Mouse (Mus musculus) liver, embryonic 11.5 days (tissue): ENCODE measurements around the gene Lair1. TPM values are rescaled to one million over a fixed set of nuclear protein-coding genes. Genes with fewer than 3 reads are reported as not detected.
"Not testable (repeated sequence)": the region's sequence is repeated elsewhere in the genome, so short reads cannot be mapped to it uniquely, and the experiment has no call there.

Source experiments
- ATAC-seq: fragments of 200-750 bp; cut with Nextera tagmentation; replicated peaks from 2 replicates; pipeline ENCODE4 v1.8.0; 2017; ENCODE audit warnings: moderate number of reproducible peaks, mild to moderate bottlenecking, moderate TSS enrichment, moderate library complexity; ENCODE audit not compliant: low FRiP score
- DNase-seq: peaks from one replicate; pipeline ENCODE4 v3.0.0-alpha.2; 2017; ENCODE audit warnings: low spot score
- H3K27ac ChIP-seq: fragments of 300-500 bp; sonication (generic); 2 replicates; pipeline ENCODE4 v1.5.1; 2014; ENCODE audit warnings: mild to moderate bottlenecking, low read depth, low read length, control low read depth
- H3K27me3 ChIP-seq: fragments of 300-500 bp; sonication (generic); replicated peaks from 2 replicates; pipeline ENCODE4 v1.6.1; 2014; ENCODE audit warnings: low read length, mixed read lengths; ENCODE audit not compliant: control insufficient read depth, insufficient read depth
- H3K36me3 ChIP-seq: fragments of 300-500 bp; sonication (generic); 2 replicates; pipeline ENCODE4 v1.6.1; 2014; ENCODE audit warnings: mild to moderate bottlenecking, low read length, moderate library complexity, mixed read lengths; ENCODE audit not compliant: control insufficient read depth, insufficient read depth
- H3K4me1 ChIP-seq: fragments of 300-500 bp; sonication (generic); replicated peaks from 2 replicates; pipeline ENCODE4 v1.6.1; 2014; ENCODE audit warnings: low read length, mixed read lengths; ENCODE audit not compliant: control insufficient read depth, insufficient read depth
- H3K4me2 ChIP-seq: fragments of 300-500 bp; sonication (generic); 2 replicates; pipeline ENCODE4 v1.6.1; 2014; ENCODE audit warnings: mild to moderate bottlenecking, control low read depth, moderate library complexity
- H3K4me3 ChIP-seq: fragments of 300-500 bp; sonication (generic); 2 replicates; pipeline ENCODE4 v1.5.1; 2014; ENCODE audit warnings: low read depth, low read length, control low read depth
- H3K9ac ChIP-seq: fragments of 300-500 bp; sonication (generic); 2 replicates; pipeline ENCODE4 v1.6.1; 2014; ENCODE audit warnings: low read depth, low read length, control low read depth
- H3K9me3 ChIP-seq: fragments of 300-500 bp; sonication (generic); 2 replicates; pipeline ENCODE4 v1.6.1; 2016; ENCODE audit warnings: low read length, inconsistent platforms, mixed read lengths; ENCODE audit not compliant: control insufficient read depth
- WGBS: fragments of 180-500 bp; shearing (Covaris S2); extraction: QIAGEN DNeasy Blood & Tissue Kit; methylation state at CpG from one replicate; pipeline ENCODE4 v1.1.7; 2014; 5-methylcytosine and 5-hydroxymethylcytosine counted together
- polyA plus RNA-seq: library from polyadenylated mRNA; unstranded; fragments of >200 nt; fragmentation: Nextera tagmentation; extraction: Ambion mirVana; gene quantifications from 2 replicates; pipeline ENCODE4 v1.2.1, GENCODE M21; 2014

Gene Lair1
- polyA plus RNA-seq, 1 experiment from 2014 or later = 1.2 TPM

GRCm38 (mm10) chr7:4063714-4064425 lies 866 bp upstream of the Lair1 start:
- Histone ChIP-seq H3K4me1 (no peaks in the 10 kb centered on the region), H3K27me3 (no peaks in the 10 kb centered on the region), H3K9me3 (no peaks in the 10 kb centered on the region), H3K4me2 (no peak overlapping the region), H3K9ac (no peak overlapping the region), H3K27ac (no peak overlapping the region), H3K4me3 (no peak overlapping the region), H3K36me3 (no peaks in the 10 kb centered on the region)
- ATAC-seq = no peak
- no peak for DNase-seq
- WGBS = 95% methylated on average over 1 of the region's 1 CpGs

DNA sequence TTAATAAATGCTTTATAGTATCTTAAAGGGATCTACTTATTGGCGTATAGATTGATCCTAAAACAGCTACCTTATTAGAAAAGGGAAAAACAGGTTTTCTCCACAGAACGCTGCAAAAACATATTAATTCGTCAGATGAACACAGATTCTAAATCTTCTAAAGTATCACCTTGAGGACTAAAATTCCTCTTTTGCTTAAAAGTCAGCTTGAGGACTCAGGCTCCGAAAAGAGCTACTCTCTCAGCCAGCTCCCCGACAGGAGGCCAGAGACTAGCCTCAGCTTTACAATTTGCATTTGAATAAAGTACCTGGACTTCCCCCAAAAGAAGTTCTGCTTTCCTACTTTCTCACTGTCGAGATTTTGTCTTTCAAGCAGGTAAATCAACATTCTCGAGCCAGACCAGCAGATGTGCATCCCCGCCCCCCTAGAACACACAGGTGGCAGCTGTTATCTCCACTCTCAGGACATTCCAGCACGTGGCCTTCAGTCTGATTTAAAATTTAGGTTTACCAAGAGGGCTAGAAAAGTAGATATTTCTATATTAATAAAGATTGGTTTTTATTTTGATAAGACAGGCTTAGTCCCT lies 2.3 kb downstream of the Lair1 start:
- ATAC-seq, H3K36me3 ChIP-seq, H3K4me2 ChIP-seq, H3K9ac ChIP-seq, DNase-seq, H3K4me1 ChIP-seq, H3K9me3 ChIP-seq, H3K27me3 ChIP-seq, H3K4me3 ChIP-seq, H3K27ac ChIP-seq: not testable (repeated sequence)
- 57% methylated on average over 9 of the region's 9 CpGs for WGBS

DNA sequence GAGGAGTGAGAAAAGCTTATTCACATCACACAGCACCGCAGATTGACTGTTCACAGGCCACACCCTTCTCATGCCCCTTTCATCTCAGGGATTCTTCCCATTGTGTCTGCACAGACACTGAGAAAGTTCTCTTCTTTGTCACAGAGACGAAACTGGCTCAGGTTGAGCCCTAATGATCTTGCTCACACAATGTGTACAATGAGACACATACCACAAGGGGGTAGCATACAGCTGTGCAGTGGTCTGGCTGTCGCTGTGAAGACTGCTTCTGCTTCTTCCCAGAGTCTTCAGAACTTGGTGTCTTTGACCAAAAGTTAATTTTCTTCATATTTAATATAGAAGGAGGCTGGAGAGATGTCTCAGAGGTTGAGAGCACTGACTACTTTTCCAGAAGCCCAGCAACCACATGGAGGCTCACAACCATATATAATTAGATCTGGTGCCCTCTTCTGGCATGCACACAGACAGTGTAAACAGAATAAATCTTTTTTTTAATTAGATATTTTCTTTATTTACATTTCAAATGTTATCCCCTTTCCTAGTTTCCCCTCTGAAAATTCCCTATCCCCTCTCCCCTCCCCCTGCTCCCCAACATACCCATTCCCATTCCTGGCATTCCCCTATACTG lies 36.1 kb downstream of the Lair1 start:
- H3K4me3 ChIP-seq = no peak overlapping the region
- no peak overlapping the region for H3K9ac ChIP-seq
- no peaks in the 10 kb centered on the region for H3K4me1 ChIP-seq
- no peaks in the 10 kb centered on the region for H3K9me3 ChIP-seq
- 29% methylated on average over 3 of the region's 3 CpGs for WGBS
- H3K27me3 ChIP-seq = no peaks in the 10 kb centered on the region
- no peaks in the 10 kb centered on the region for H3K36me3 ChIP-seq
- DNase-seq = no peak
- H3K4me2 ChIP-seq = no peak overlapping the region
- H3K27ac ChIP-seq = no peak overlapping the region
- ATAC-seq = no peak

GRCm38 (mm10) chr7:4004636-4005035 lies 58.4 kb downstream of the Lair1 start:
- WGBS = 70% methylated on average over 3 of the region's 3 CpGs
- not testable (repeated sequence) for H3K9me3 ChIP-seq

DNA sequence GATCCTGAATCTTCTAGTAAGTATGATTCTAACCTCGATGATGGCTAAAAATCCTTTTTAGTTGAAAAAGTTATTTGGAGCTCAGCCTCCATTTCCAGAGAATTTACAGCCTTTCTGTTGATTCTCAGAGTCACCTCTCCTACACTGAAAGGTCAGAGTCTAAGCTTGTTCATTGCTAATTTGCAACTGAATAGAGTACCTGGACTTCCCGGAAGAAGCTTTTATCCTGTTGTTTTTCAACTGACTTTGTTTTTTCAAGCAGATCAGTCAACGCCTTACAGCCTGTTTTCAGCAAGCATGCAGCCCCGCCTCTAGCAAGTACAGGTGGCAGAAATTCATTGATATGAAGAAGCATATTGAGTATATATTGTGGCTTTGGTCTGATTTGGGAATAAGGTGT lies 59.0 kb downstream of the Lair1 start:
- not testable (repeated sequence) for H3K9ac ChIP-seq, H3K27me3 ChIP-seq, H3K9me3 ChIP-seq, H3K27ac ChIP-seq, H3K36me3 ChIP-seq, H3K4me2 ChIP-seq, H3K4me3 ChIP-seq, DNase-seq, ATAC-seq, H3K4me1 ChIP-seq
- WGBS = 76% methylated on average over 4 of the region's 4 CpGs

More at GRCm38 (mm10) chr7:4004636-4005035, 58.4 kb downstream of the Lair1 start:
- H3K4me2 ChIP-seq, H3K36me3 ChIP-seq, H3K27ac ChIP-seq, ATAC-seq, H3K27me3 ChIP-seq, H3K9ac ChIP-seq, H3K4me3 ChIP-seq, DNase-seq, H3K4me1 ChIP-seq: not testable (repeated sequence)

DNA sequence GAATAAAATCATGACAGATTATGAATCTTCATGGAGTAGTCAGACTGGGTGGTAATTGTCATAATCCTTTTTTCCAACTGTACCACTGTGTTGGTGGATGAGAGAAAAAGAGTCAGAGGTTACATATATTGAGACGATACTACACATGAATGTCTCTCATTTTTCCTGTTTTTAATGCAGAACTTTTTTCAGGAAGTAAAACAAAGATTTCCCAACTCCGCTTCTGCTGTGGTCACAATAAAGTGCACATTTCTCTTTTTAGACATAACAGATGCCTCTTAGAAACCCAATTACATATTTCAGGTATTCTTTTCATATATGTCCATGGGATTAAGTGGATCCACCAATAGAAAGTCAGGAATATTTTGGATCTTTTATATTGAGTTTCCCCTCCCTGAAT lies 101.0 kb downstream of the Lair1 start:
- H3K27ac ChIP-seq = no peak overlapping the region
- ATAC-seq (no peak), DNase-seq (no peak)
- H3K9me3 ChIP-seq = no peaks in the 10 kb centered on the region
- no peaks in the 10 kb centered on the region for H3K27me3 ChIP-seq
- no peak overlapping the region for H3K9ac ChIP-seq
- no peaks in the 10 kb centered on the region for H3K4me1 ChIP-seq
- 78% methylated on average over 2 of the region's 2 CpGs for WGBS
- no peaks in the 10 kb centered on the region for H3K36me3 ChIP-seq
- H3K4me2 ChIP-seq = no peak overlapping the region
- H3K4me3 ChIP-seq = no peak overlapping the region

DNA sequence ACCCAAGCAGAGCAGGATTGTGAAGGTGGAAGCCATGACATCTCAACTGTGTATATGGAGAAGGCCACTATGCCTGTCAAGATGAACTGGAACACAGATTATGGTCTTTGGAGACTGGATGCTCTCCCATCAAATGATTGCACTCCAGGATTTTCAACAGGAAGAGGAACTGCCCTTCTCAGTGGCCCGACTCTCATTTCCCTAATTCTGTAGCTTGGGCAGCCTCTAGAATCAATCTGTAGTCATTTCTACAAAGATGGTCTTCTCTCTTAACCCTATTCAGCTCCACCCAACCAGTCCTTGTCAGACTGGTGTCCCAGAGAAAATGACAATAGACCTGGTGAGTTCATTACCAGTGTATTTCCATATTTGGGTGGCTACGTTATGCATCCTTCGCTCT lies 105.6 kb downstream of the Lair1 start:
- Histone ChIP-seq H3K4me2 (no peak overlapping the region), H3K9ac (no peak overlapping the region), H3K27me3 (no peaks in the 10 kb centered on the region), H3K4me3 (no peak overlapping the region), H3K4me1 (no peaks in the 10 kb centered on the region), H3K27ac (no peak overlapping the region), H3K36me3 (no peaks in the 10 kb centered on the region), H3K9me3 (no peaks in the 10 kb centered on the region)
- no peak for DNase-seq
- ATAC-seq = no peak
- WGBS = 83% methylated on average over 3 of the region's 3 CpGs
